Mouse (Mus musculus) MEL (cell line): Measurements from ENCODE around the gene Sox6.
A peak's percentile ranks its signal among the peaks of the same experiment; 100 is the strongest.

ENCODE experiments used
- BHLHE40 ChIP-seq: IDR thresholded peaks from 2 replicates; pipeline ENCODE4 v1.6.1; 2012; ENCODE audit warnings: low read depth, mild to moderate bottlenecking, inconsistent platforms, low read length, improper control_type of control experiment, borderline replicate concordance
- CHD2 ChIP-seq: IDR thresholded peaks from 2 replicates; pipeline ENCODE4 v1.6.1; 2011; ENCODE audit warnings: low read length, improper control_type of control experiment
- CTCF ChIP-seq, 3 experiments: IDR thresholded peaks in 2 of 3; conservative IDR thresholded peaks in 1 of 3; 2 replicates each; pipeline ENCODE4 v1.5.1; 2011 to 2012; ENCODE audit warnings: low read length in 3 of 3, low read depth in 2 of 3, mild to moderate bottlenecking in 2 of 3, improper control_type of control experiment in 1 of 3, inconsistent platforms in 1 of 3, mixed read lengths in 1 of 3, moderate library complexity in 1 of 3; ENCODE audit not compliant: control insufficient read depth in 1 of 3, insufficient read depth in 1 of 3, poor library complexity in 1 of 3, severe bottlenecking in 1 of 3
- EP300 ChIP-seq, 2 experiments: IDR thresholded peaks; 2 replicates each; pipeline ENCODE4 v1.6.1; 2011; ENCODE audit warnings: improper control_type of control experiment in 2 of 2, low read length in 2 of 2, low read depth in 1 of 2, mild to moderate bottlenecking in 1 of 2
- MXI1 ChIP-seq: IDR thresholded peaks from 2 replicates; pipeline ENCODE4 v1.6.1; 2011; ENCODE audit warnings: mild to moderate bottlenecking, low read depth, low read length, improper control_type of control experiment
- MYB ChIP-seq: IDR thresholded peaks from 2 replicates; pipeline ENCODE4 v1.6.1; 2011; ENCODE audit warnings: mild to moderate bottlenecking, low read depth, low read length, improper control_type of control experiment
- NELFE ChIP-seq: IDR thresholded peaks from 2 replicates; pipeline ENCODE4 v1.6.1; 2011; ENCODE audit warnings: low read depth, low read length, improper control_type of control experiment
- POLR2A ChIP-seq, 2 experiments: IDR thresholded peaks; 2 replicates each; pipeline ENCODE4 v1.6.1; 2011 to 2012; ENCODE audit warnings: low read length in 2 of 2, mild to moderate bottlenecking in 2 of 2, control low read depth in 1 of 2, improper control_type of control experiment in 1 of 2, low read depth in 1 of 2, moderate library complexity in 1 of 2; ENCODE audit not compliant: control insufficient read depth in 1 of 2, insufficient read depth in 1 of 2, poor library complexity in 1 of 2
- POLR2AphosphoS2 ChIP-seq: IDR thresholded peaks from 2 replicates; pipeline ENCODE4 v1.6.1; 2011; ENCODE audit warnings: low read length, improper control_type of control experiment
- RCOR1 ChIP-seq: IDR thresholded peaks from 2 replicates; pipeline ENCODE4 v1.6.1; 2012; ENCODE audit warnings: low read depth, mild to moderate bottlenecking, inconsistent platforms, low read length, improper control_type of control experiment
- TAL1 ChIP-seq: IDR thresholded peaks from 2 replicates; pipeline ENCODE4 v1.6.1; 2012; ENCODE audit warnings: mild to moderate bottlenecking, inconsistent platforms, low read length, moderate library complexity, mixed read lengths
- USF2 ChIP-seq, 2 experiments: IDR thresholded peaks; 2 replicates each; pipeline ENCODE4 v1.6.1; 2011 to 2012; ENCODE audit warnings: improper control_type of control experiment in 2 of 2, low read length in 2 of 2, borderline replicate concordance in 1 of 2, inconsistent platforms in 1 of 2, low read depth in 1 of 2, mild to moderate bottlenecking in 1 of 2; ENCODE audit not compliant: insufficient read depth in 1 of 2
- ZKSCAN1 ChIP-seq: IDR thresholded peaks from 2 replicates; pipeline ENCODE4 v1.6.1; 2012; ENCODE audit warnings: low read depth, mild to moderate bottlenecking, inconsistent platforms, low read length, improper control_type of control experiment, moderate library complexity

- TF ChIP-seq USF2 (IDR thresholded peaks at IDR 0.05; ENCODE audit: borderline replicate concordance in 1 of 2, insufficient read depth in 1 of 2, low read depth in 1 of 2, low read length in 2 of 2) (no peak), CTCF (IDR thresholded peaks at IDR 0.05 in 2 of 3, conservative IDR thresholded peaks at IDR 0.05 in 1 of 3; ENCODE audit: control insufficient read depth in 1 of 3, insufficient read depth in 1 of 3, low read depth in 2 of 3, low read length in 3 of 3, poor library complexity in 1 of 3, severe bottlenecking in 1 of 3) (peak; percentile 44 to 70 (median 62)), POLR2A (IDR thresholded peaks at IDR 0.05; ENCODE audit: control insufficient read depth in 1 of 2, insufficient read depth in 1 of 2, low read depth in 1 of 2, low read length in 2 of 2, poor library complexity in 1 of 2) (no peak), EP300 (IDR thresholded peaks at IDR 0.05; ENCODE audit: low read depth in 1 of 2, low read length in 2 of 2) (no peak), NELFE (no peak), MYB (no peak), POLR2AphosphoS2 (no peak), MXI1 (no peak), RCOR1 (no peak), CHD2 (no peak), BHLHE40 (no peak), TAL1 (no peak), ZKSCAN1 (no peak)
Measured at GRCm38 (mm10) chr7:116032596-116033307, 5.8 kb downstream of the Sox6 start.
